Mouse (Mus musculus) E14TG2a.4 (cell line): ENCODE measurements around the gene Smad3.

Experiments
- H3K27me3 ChIP-seq: 2 replicates; pipeline ENCODE4 v1.6.1; 2014; ENCODE audit warnings: low read length, control low read depth; ENCODE audit not compliant: insufficient read depth
- H3K36me3 ChIP-seq: 2 replicates; pipeline ENCODE4 v1.6.1; 2014; ENCODE audit warnings: low read length, control low read depth; ENCODE audit not compliant: insufficient read depth
- H3K4me1 ChIP-seq: replicated peaks from 2 replicates; pipeline ENCODE4 v1.6.1; 2014; ENCODE audit warnings: low read depth, low read length, control low read depth
- H3K4me3 ChIP-seq: replicated peaks from 2 replicates; pipeline ENCODE4 v1.5.1; 2014; ENCODE audit warnings: mild to moderate bottlenecking, low read length
- H3K9me3 ChIP-seq: 2 replicates; pipeline ENCODE4 v1.6.1; 2014; ENCODE audit warnings: low read length, control low read depth
- CTCF ChIP-seq: conservative IDR thresholded peaks from 2 replicates; pipeline ENCODE4 v1.5.1; 2014; ENCODE audit warnings: low read length
- NANOG ChIP-seq: IDR thresholded peaks from 2 replicates; pipeline ENCODE4 v1.6.1; 2014; ENCODE audit warnings: borderline replicate concordance, low read length, mixed read lengths
- POU5F1 ChIP-seq: IDR thresholded peaks from 2 replicates; pipeline ENCODE4 v1.6.1; 2014; ENCODE audit warnings: low read length, borderline replicate concordance

Gene Smad3

DNA sequence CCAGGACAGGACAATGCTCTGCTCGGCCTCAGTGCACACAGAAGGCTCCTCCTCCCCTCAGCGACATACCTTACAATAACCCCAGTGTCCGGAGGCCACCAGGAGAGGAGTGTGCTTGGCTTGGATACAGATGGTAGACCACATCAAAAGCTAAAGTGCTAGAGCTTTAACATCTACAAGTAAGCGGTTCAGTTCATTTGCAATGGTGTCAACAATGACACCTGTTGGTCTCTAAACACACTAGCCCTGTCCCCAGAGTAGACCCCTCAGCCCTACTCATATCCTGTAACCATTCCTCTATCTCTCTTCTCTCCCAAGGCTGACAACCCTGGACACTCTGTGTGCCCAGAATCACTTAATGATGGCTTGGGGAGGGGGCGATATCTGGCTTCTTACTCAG is 33.0 kb downstream of the Smad3 start:
- H3K27me3 ChIP-seq = no peaks in the 10 kb centered on the region
- TF ChIP-seq NANOG (no peak), POU5F1 (no peak), CTCF (no peak)

DNA sequence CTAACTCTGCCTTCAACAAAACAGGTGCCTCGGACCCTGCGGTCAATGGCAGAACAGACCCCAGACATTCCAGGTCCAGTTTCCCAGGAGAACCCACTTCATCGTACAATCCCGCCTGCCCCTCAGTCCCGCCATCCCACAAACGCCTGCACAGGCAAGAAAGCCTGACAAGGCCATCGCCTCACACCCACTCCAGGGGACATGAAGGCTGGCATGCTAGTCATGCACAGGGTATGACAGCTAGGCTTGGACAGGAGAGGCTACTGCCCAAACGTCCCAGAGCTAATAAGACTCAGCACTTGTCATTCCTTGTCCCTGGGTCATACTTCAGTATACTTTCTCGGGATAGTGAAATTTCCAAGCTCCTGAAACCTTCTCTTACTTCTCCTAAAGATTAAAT is 34.9 kb downstream of the Smad3 start:
- Histone ChIP-seq H3K27me3 (no peaks in the 10 kb centered on the region), H3K9me3 (no peaks in the 10 kb centered on the region), H3K4me1 (peaks cover 35% of the 10 kb centered on the region), H3K4me3 (no peak overlapping the region), H3K36me3 (no peaks in the 10 kb centered on the region)
- TF ChIP-seq NANOG (no peak), CTCF (no peak), POU5F1 (no peak)

More for the DNA sequence above, 33.0 kb downstream of the Smad3 start:
- no peak overlapping the region for H3K4me3 ChIP-seq
- H3K4me1 ChIP-seq = peaks cover 47% of the 10 kb centered on the region
- no peaks in the 10 kb centered on the region for H3K9me3 ChIP-seq
- no peaks in the 10 kb centered on the region for H3K36me3 ChIP-seq

DNA sequence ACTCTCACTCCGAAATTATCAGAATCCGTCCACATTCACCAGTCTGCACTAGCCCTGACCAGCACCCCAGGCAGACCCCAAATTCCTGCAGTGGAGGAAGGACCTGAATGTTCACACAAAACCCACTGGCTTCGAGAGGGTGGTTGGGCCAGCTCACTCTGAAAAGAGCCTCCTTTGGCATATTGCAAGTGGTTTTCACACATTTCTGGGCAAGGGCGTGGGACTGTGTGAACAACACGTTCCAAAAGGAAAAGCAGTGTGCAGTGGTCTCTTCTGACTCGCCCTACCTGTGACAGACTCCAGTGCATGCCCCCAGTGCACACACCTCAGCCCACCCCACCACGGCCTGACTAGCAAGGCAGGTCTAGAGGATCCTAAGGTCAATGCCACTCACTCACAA is 35.4 kb downstream of the Smad3 start:
- no peaks in the 10 kb centered on the region for H3K36me3 ChIP-seq
- H3K4me3 ChIP-seq = no peak overlapping the region
- H3K27me3 ChIP-seq = no peaks in the 10 kb centered on the region
- H3K4me1 ChIP-seq = peaks cover 32% of the 10 kb centered on the region
- TF ChIP-seq CTCF = no peak
- TF ChIP-seq NANOG = no peak
- TF ChIP-seq POU5F1 = no peak
- H3K9me3 ChIP-seq = no peaks in the 10 kb centered on the region

DNA sequence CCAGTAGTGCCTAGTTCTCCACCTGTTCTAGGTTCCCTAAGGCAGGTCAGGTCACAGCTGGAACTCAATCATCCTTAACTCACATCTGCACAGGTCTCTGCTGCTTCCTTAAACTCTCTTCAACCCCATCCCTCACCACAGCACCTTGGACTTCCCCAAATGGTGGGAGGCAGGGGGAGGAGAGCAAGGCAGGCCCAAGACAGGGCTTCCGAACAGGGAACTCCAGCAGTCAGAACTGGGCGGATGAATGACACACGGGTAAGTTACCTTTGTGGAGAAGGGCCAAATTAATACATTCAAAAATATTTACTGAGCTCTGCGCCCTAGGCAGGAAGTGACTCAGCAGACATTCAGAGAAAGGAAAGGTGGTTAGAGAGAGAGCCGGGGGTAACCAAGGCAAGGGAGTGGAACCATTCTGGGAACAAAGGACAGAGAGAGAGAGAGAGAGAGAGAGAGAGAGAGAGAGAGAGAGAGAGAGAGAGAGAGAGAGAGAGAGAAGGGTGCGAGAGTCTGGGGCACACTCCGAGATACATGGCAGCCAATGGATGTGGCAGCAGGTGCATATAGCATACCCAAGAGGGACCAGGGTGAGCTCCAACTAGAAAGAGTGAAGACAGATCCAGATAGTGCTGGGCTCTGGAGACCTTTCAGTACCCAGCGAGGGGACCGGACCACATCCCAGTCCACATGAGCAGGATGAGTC is 36.1 kb downstream of the Smad3 start:
- peaks cover 27% of the 10 kb centered on the region for H3K4me1 ChIP-seq
- no peaks in the 10 kb centered on the region for H3K27me3 ChIP-seq
- TF ChIP-seq CTCF = no peak
- TF ChIP-seq POU5F1 = no peak
- no peak for TF ChIP-seq NANOG
- H3K36me3 ChIP-seq = no peaks in the 10 kb centered on the region
- no peaks in the 10 kb centered on the region for H3K9me3 ChIP-seq
- H3K4me3 ChIP-seq = no peak overlapping the region

DNA sequence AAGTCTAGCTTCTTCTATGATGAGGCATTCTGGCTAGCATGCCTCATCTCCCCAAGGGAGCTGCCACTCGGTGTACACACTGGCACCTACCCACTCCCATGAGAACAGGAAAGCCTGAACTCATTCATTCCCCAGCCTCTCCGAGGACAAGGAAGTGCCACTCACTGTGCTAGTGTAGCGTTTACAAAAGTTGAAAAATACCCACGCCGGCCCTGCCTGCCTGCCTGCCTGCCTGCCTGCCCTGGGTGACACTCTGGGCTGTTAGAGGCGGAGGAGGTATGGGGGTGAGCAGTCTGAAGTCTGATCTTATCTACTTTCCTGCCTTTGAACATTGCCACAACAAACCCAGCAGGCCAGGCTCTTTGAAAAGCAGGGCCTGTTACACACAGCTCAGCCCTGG is 37.1 kb downstream of the Smad3 start:
- Histone ChIP-seq H3K36me3 (no peaks in the 10 kb centered on the region), H3K4me3 (no peak overlapping the region), H3K4me1 (peaks cover 27% of the 10 kb centered on the region), H3K9me3 (no peaks in the 10 kb centered on the region), H3K27me3 (no peaks in the 10 kb centered on the region)
- TF ChIP-seq POU5F1 = no peak
- no peak for TF ChIP-seq NANOG
- no peak for TF ChIP-seq CTCF

DNA sequence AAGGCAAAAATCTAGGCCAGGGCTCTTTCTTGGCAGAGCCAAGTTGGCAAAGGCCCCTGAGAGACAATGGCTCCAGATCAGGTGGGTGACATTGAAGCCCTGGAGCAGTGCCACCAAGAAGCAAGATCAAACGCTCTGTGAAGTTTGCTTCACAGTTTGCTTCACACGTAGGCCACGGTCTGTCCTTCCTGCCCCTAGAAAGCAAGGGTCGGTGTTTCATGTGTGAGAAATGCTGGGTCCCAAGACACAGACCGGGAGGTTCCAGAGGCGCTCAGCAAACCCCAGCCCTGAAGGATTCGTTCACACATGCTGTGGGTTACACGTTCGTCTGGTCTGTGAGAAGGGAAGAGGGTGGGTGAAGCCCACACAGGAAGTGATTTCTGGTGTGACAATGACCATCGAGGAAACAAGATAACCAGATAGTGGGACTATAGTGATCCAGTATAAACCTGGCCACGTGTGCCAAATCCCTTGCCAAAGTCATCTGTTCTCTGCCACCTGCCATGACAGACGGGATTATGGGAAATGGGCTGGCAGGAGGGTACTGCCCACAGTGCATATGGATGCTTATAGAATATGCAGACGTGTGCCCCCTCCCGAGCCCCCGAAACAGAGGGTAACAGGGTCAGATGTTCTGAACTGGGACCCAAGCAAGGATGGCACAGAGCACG is 37.9 kb downstream of the Smad3 start:
- TF ChIP-seq NANOG (no peak), CTCF (no peak), POU5F1 (no peak)
- H3K36me3 ChIP-seq = no peaks in the 10 kb centered on the region
- H3K27me3 ChIP-seq = no peaks in the 10 kb centered on the region
- no peak overlapping the region for H3K4me3 ChIP-seq
- no peaks in the 10 kb centered on the region for H3K9me3 ChIP-seq
- peaks cover 34% of the 10 kb centered on the region for H3K4me1 ChIP-seq

DNA sequence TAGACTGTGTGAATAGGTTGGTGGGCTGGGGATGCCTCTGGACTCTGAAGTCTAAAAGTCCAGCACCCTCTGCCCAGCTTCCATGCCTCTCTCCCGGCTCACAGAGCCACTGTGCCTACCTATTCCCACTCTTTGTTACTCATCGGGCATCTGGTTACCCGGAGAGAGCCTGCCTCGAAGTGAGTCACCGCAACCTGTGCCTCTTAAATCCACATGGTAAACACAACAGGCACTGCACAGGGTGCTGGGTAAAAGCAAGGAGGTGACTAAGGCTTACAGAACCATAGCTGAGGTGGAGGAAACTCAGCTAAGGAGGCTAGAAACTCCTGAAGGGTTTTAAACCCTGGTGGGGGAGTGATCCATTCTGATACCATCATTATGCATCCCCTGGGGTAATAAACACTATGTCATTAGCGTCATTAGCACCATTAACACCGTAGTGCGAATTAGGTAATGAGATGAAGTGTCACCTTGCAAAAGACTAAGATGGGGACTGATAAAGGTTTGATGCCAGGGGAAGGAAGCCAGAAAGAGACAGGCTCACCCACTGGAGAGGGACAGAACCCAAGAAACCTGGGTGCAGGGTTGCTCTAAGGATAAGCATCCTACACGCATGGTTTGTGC is 38.9 kb downstream of the Smad3 start:
- Histone ChIP-seq H3K36me3 (no peaks in the 10 kb centered on the region), H3K4me1 (peaks cover 34% of the 10 kb centered on the region), H3K27me3 (no peaks in the 10 kb centered on the region), H3K9me3 (no peaks in the 10 kb centered on the region), H3K4me3 (no peak overlapping the region)
- TF ChIP-seq NANOG (no peak), POU5F1 (no peak), CTCF (no peak)

DNA sequence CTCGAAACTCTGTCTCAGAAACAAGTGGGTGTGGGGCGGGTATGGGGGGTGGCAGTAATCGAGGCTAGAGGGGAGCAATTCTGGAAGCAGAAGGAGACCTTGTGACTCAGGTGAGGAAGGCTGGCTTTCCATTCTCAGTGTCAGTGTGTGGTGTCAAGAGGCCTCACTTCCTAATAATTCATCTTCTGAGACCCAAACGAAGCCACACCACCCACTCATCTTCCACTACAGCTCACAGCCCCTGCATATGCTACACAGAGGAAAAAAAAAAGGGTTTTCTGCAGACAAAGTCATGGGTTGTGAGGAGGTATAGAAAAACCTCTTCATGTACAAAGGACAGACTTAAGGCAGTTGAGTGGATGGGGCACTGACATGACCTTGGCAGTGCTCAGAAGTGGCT is 39.6 kb downstream of the Smad3 start:
- no peaks in the 10 kb centered on the region for H3K9me3 ChIP-seq
- no peak for TF ChIP-seq CTCF
- no peaks in the 10 kb centered on the region for H3K36me3 ChIP-seq
- no peak overlapping the region for H3K4me3 ChIP-seq
- H3K27me3 ChIP-seq = no peaks in the 10 kb centered on the region
- H3K4me1 ChIP-seq = peaks cover 37% of the 10 kb centered on the region
